Mouse (Mus musculus): ENCODE results near the gene Cldn9. TPM values are rescaled to one million over a fixed set of nuclear protein-coding genes. Genes with fewer than 3 reads are reported as not detected.

Gene Cldn9
- polyA plus RNA-seq, 1 experiment from 2014 or later: 8.7 TPM

- Histone ChIP-seq H3K27ac (no peak overlapping the region), H3K4me1 (peaks cover 23% of the 10 kb centered on the region), H3K36me3 (peaks cover 51% of the 10 kb centered on the region), H3K9ac (no peak overlapping the region), H3K27me3 (peaks cover 4% of the 10 kb centered on the region), H3K4me2 (no peak overlapping the region), H3K9me3 (no peaks in the 10 kb centered on the region), H3K4me3 (no peak overlapping the region)
- WGBS: 91% methylated on average over 7 of the region's 7 CpGs
- ATAC-seq (ENCODE audit: insufficient number of reproducible peaks, insufficient read depth, low FRiP score, low TSS enrichment, low read depth): no peak
Measured at GRCm38 (mm10) chr17:23670516-23671074, 13.2 kb downstream of the Cldn9 start.

DNA sequence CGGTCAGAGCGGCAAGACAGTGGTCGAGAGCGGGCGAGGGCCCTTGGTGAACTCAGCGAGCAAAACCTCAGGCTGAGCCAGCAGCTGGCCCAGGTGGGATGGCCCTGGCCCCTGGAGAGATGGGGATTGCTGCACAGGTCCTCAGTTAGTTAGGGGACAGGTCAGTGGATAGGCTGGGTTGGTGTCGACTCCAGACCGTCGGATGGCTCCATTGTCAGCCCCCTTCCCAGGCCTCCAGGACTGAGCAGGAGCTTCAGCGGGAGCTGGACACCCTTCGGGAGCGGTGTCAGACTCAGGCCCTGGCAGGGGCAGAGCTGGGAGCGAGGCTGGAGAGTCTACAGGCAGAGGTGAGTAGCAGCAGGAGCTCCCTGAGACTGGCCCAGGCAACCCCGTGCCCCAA lies 18.3 kb downstream of the Cldn9 start:
- peaks cover 28% of the 10 kb centered on the region for H3K27me3 ChIP-seq
- 76% methylated on average over 14 of the region's 14 CpGs for WGBS

GRCm38 (mm10) chr17:23664556-23665021 lies 19.2 kb downstream of the Cldn9 start:
- H3K4me2 ChIP-seq: peak overlapping the region; percentile 11
- 0 out of 2 replicates have a peak, but pooled peaks have one; percentile 33 for ATAC-seq (ENCODE audit: insufficient number of reproducible peaks, insufficient read depth, low FRiP score, low TSS enrichment, low read depth)

More for the DNA sequence above, 18.3 kb downstream of the Cldn9 start:
- Histone ChIP-seq H3K9ac (no peak overlapping the region), H3K27ac (no peak overlapping the region), H3K4me2 (0 out of 2 replicates have a peak overlapping the region, but pooled peaks have one; percentile 11), H3K36me3 (peaks cover 48% of the 10 kb centered on the region), H3K9me3 (no peaks in the 10 kb centered on the region), H3K4me3 (no peak overlapping the region), H3K4me1 (peaks cover 19% of the 10 kb centered on the region)
- no peak for ATAC-seq (ENCODE audit: insufficient number of reproducible peaks, insufficient read depth, low FRiP score, low TSS enrichment, low read depth)

GRCm38 (mm10) chr17:23661526-23661925 lies 22.3 kb downstream of the Cldn9 start:
- H3K36me3 ChIP-seq: peaks cover 8% of the 10 kb centered on the region
- no peak overlapping the region for H3K27ac ChIP-seq
- H3K27me3 ChIP-seq: peaks cover 47% of the 10 kb centered on the region
- H3K4me1 ChIP-seq: peaks cover 19% of the 10 kb centered on the region
- ATAC-seq (ENCODE audit: insufficient number of reproducible peaks, insufficient read depth, low FRiP score, low TSS enrichment, low read depth): no peak
- 2% methylated on average over 9 of the region's 9 CpGs for WGBS
- peak overlapping the region; percentile 24; the same call in 1 of the 2 replicates for H3K4me3 ChIP-seq
- H3K9me3 ChIP-seq: no peaks in the 10 kb centered on the region
- no peak overlapping the region for H3K9ac ChIP-seq
- H3K4me2 ChIP-seq: no peak overlapping the region

More at GRCm38 (mm10) chr17:23664556-23665021, 19.2 kb downstream of the Cldn9 start:
- Histone ChIP-seq H3K4me3 (peak overlapping the region; percentile 3; the same call in 1 of the 2 replicates), H3K27ac (no peak overlapping the region), H3K9me3 (no peaks in the 10 kb centered on the region), H3K27me3 (peaks cover 38% of the 10 kb centered on the region), H3K9ac (no peak overlapping the region), H3K4me1 (peaks cover 19% of the 10 kb centered on the region), H3K36me3 (peaks cover 39% of the 10 kb centered on the region)
- 6% methylated on average over 5 of the region's 5 CpGs for WGBS

- Histone ChIP-seq H3K4me1 (peaks cover 19% of the 10 kb centered on the region), H3K4me2 (peak overlapping the region; percentile 45), H3K9ac (no peak overlapping the region), H3K4me3 (peak overlapping the region; percentile 24), H3K9me3 (no peaks in the 10 kb centered on the region), H3K36me3 (peaks cover 1% of the 10 kb centered on the region; the same call in 1 of the 2 replicates), H3K27me3 (peaks cover 47% of the 10 kb centered on the region), H3K27ac (no peak overlapping the region)
- no peak for ATAC-seq (ENCODE audit: insufficient number of reproducible peaks, insufficient read depth, low FRiP score, low TSS enrichment, low read depth)
- 4% methylated on average over 14 of the region's 14 CpGs for WGBS
Measured at GRCm38 (mm10) chr17:23660876-23661200, 23.0 kb downstream of the Cldn9 start.

- H3K9ac ChIP-seq: no peak within 1 kb of the TSS
- H3K36me3 ChIP-seq: no peaks in the 10 kb centered on the region
- no peak within 1 kb of the TSS for H3K27ac ChIP-seq
- H3K27me3 ChIP-seq: peaks cover 47% of the 10 kb centered on the region
- peaks cover 14% of the 10 kb centered on the region for H3K4me1 ChIP-seq
- H3K4me3 ChIP-seq: peak within 1 kb of the TSS; percentile 24
- H3K9me3 ChIP-seq: no peaks in the 10 kb centered on the region
- peak within 1 kb of the TSS; percentile 45 for H3K4me2 ChIP-seq
- ATAC-seq (ENCODE audit: insufficient number of reproducible peaks, insufficient read depth, low FRiP score, low TSS enrichment, low read depth): no peak
- 6% methylated on average over 27 of the region's 27 CpGs for WGBS
Measured at GRCm38 (mm10) chr17:23660117-23660875, 23.5 kb downstream of the Cldn9 start, which contains the start of gene Bicdl2. Gene Bicdl2 (plus strand): TSS chr17:23660506.

DNA sequence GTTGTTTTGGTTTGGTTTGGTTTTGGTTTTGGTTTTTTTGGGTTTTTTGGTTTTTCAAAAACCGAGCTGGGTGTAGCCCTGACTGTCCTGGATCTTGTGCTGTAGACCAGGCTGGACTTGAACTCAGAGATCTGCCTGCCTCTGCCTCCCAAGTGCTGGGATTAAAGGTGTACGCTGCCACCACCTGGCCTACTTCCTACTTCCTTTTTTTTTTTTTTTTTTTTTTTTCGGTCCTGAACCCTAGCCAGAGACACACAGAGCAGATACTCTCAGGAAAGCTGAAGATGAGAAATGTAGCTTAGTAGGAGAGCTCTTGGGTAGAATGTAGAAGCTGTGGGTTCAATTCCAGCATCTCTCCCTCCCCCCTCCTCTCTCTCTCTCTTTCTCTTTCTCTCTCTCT lies 25.4 kb downstream of the Cldn9 start:
- H3K4me2 ChIP-seq: no peak overlapping the region
- H3K9me3 ChIP-seq: no peaks in the 10 kb centered on the region
- no peaks in the 10 kb centered on the region for H3K36me3 ChIP-seq
- ATAC-seq (ENCODE audit: insufficient number of reproducible peaks, insufficient read depth, low FRiP score, low TSS enrichment, low read depth): no peak
- H3K27ac ChIP-seq: no peak overlapping the region
- no peak overlapping the region for H3K9ac ChIP-seq
- 83% methylated on average over 3 of the region's 3 CpGs for WGBS
- no peak overlapping the region for H3K4me3 ChIP-seq
- H3K4me1 ChIP-seq: 0 out of 2 replicates have a peak, but pooled peaks cover 6% of the 10 kb centered on the region
- H3K27me3 ChIP-seq: peaks cover 47% of the 10 kb centered on the region

DNA sequence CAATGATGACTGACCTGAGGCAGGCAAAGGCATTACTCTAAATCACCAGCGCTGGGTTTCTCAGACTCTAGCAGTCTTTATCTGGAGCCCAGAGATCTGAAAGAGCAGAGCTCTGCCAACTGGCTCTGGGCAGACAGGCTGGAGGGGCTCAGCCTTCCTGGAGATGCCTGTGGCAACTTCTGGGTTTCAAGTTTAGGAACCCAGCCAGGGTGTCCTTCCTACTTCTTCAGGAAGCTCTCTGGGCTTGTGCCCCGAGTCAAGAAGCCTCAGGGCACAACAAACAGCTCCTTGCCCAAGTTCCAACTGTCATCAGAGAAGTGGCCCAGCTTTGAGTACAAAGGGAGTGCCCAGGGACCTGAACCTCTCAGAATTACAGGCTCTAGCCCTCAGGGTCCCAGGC lies 29.4 kb downstream of the Cldn9 start:
- H3K9ac ChIP-seq: no peak overlapping the region
- ATAC-seq (ENCODE audit: insufficient number of reproducible peaks, insufficient read depth, low FRiP score, low TSS enrichment, low read depth): no peak
- H3K4me1 ChIP-seq: no peaks in the 10 kb centered on the region
- 44% methylated on average over 2 of the region's 2 CpGs for WGBS
- no peak overlapping the region for H3K27ac ChIP-seq
- H3K27me3 ChIP-seq: peaks cover 7% of the 10 kb centered on the region
- H3K4me2 ChIP-seq: no peak overlapping the region
- no peak overlapping the region for H3K4me3 ChIP-seq
- no peaks in the 10 kb centered on the region for H3K36me3 ChIP-seq
- no peaks in the 10 kb centered on the region for H3K9me3 ChIP-seq

DNA sequence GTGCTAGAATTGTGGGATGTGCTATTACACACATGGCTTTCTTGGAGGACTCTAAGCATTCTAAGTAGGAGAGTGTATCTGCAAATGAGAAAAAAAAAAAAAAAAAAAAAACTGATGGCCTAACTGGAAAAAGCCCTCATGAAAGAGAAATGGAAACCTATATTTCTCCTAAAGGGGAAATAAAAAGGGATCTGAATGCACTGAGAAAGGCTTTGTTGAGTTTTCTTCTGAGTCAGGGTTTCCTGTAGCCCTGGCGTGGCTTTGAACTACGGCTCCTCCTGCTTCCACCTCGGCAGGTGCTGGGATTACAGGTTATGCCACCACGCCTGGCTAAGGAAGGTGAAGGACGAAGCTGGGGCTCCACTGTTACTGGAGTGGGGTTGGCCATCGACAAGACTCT lies 29.8 kb downstream of the Cldn9 start:
- no peaks in the 10 kb centered on the region for H3K4me1 ChIP-seq
- ATAC-seq (ENCODE audit: insufficient number of reproducible peaks, insufficient read depth, low FRiP score, low TSS enrichment, low read depth): no peak
- no peaks in the 10 kb centered on the region for H3K9me3 ChIP-seq
- H3K9ac ChIP-seq: no peak overlapping the region
- H3K4me3 ChIP-seq: no peak overlapping the region
- no peak overlapping the region for H3K4me2 ChIP-seq
- H3K27me3 ChIP-seq: peaks cover 3% of the 10 kb centered on the region; the same call in 1 of the 2 replicates
- WGBS: 48% methylated on average over 6 of the region's 6 CpGs
- H3K27ac ChIP-seq: no peak overlapping the region
- H3K36me3 ChIP-seq: no peaks in the 10 kb centered on the region

- Histone ChIP-seq H3K4me2 (no peak overlapping the region), H3K9ac (no peak overlapping the region), H3K9me3 (no peaks in the 10 kb centered on the region), H3K4me1 (no peaks in the 10 kb centered on the region), H3K27me3 (no peaks in the 10 kb centered on the region), H3K27ac (no peak overlapping the region), H3K36me3 (no peaks in the 10 kb centered on the region), H3K4me3 (no peak overlapping the region)
- ATAC-seq (ENCODE audit: insufficient number of reproducible peaks, insufficient read depth, low FRiP score, low TSS enrichment, low read depth): no peak
- 75% methylated on average over 2 of the region's 2 CpGs for WGBS
Measured at GRCm38 (mm10) chr17:23653324-23653723, 30.5 kb downstream of the Cldn9 start.

GRCm38 (mm10) chr17:23651363-23651762 lies 32.5 kb downstream of the Cldn9 start:
- Histone ChIP-seq H3K4me2 (no peak overlapping the region), H3K4me3 (no peak overlapping the region), H3K36me3 (no peaks in the 10 kb centered on the region), H3K9ac (no peak overlapping the region), H3K27ac (no peak overlapping the region), H3K27me3 (peaks cover 11% of the 10 kb centered on the region), H3K9me3 (no peaks in the 10 kb centered on the region), H3K4me1 (no peaks in the 10 kb centered on the region)
- 82% methylated on average over 6 of the region's 6 CpGs for WGBS
- ATAC-seq (ENCODE audit: insufficient number of reproducible peaks, insufficient read depth, low FRiP score, low TSS enrichment, low read depth): no peak

DNA sequence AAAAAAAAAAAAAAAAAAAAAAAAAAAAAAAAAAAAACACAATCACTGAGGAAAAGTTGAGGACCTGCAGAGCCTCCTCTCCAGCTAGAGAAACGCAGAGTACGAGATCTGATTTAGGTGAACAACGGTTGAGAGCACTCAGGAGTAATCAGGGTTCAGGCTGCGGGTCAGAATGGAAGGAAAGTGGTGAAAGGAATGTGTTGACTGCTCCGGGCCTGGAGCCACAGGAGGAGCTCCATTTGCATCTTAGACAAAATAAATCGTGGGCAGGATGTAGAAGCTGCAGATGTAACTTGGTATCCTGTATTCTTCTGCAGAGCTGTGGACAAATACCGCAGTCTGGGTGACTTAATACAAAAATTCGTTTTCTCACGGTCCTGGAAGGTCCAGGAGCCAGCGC lies 37.9 kb downstream of the Cldn9 start:
- Histone ChIP-seq H3K4me2 (no peak overlapping the region), H3K27me3 (peaks cover 49% of the 10 kb centered on the region), H3K27ac (no peak overlapping the region), H3K9me3 (0 out of 2 replicates have a peak, but pooled peaks cover 1% of the 10 kb centered on the region), H3K4me1 (peaks cover 12% of the 10 kb centered on the region), H3K4me3 (no peak overlapping the region), H3K36me3 (no peaks in the 10 kb centered on the region), H3K9ac (no peak overlapping the region)
- no peak for ATAC-seq (ENCODE audit: insufficient number of reproducible peaks, insufficient read depth, low FRiP score, low TSS enrichment, low read depth)
- 28% methylated on average over 10 of the region's 10 CpGs for WGBS

All from embryonic facial prominence, embryonic 13.5 days (tissue).